Mouse (Mus musculus): ENCODE measurements around the gene Ugcg. TPM values are rescaled to one million over a fixed set of nuclear protein-coding genes. Genes with fewer than 3 reads are reported as not detected.

The Ugcg gene
- 48.4 and 59.1 TPM in 2 replicates for polyA plus RNA-seq (2012; ENCODE audit: low replicate concordance)

DNA sequence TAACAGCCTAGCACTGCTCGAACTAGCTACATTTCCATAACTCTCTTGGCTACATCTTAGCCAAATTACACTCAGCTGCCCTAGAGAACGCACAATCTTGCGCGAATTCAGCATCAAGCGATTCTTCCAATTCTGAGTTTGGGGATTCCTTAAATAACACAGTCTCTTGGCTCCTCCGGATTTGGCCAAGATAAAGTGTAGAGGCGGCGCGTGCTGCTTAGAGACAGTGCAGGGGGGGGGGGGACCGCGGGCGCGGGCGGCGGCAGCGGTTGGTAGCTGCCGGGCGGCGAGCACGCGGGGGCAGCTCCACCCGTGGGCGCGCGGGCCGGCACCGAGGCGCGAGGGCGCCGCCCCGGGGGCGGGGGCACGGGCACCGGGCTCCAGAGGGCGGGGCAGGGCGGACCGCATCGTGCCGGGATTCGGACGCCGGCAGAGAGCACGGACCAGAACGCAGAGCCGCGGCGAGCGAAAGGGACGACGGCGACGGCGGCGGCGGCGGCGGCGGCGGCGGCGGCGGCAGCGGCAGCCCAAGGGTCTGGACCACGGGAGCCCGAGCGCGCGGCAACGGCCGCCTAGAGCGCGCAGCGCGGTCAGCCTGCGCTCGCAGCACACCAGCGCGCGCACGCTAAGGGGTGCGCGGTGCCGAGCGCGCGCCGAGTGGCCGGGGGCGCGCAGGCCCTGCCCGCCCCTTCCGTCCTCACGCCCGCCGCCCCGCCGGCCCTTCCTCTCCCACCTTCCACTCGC lies at the start of gene Ugcg:
TSS of gene Ugcg (plus strand) at position 456 of the 744 bp plus-strand sequence.

Other genes with a start within 250 kb of the Ugcg start
- gene Zkscan16, start 245.6 kb upstream of the Ugcg start, polyA plus RNA-seq (2012; ENCODE audit: low replicate concordance), result not detected in 2 replicates
- 0.11 and 0.28 TPM in 2 replicates for gene Ptgr1, start 202.1 kb upstream of the Ugcg start, polyA plus RNA-seq (2012; ENCODE audit: low replicate concordance)
- gene Dnajc25, start 194.2 kb upstream of the Ugcg start, polyA plus RNA-seq (2012; ENCODE audit: low replicate concordance), result 3.0 and 4.6 TPM in 2 replicates
- gene Gm20503, start 186.0 kb upstream of the Ugcg start, polyA plus RNA-seq (2012; ENCODE audit: low replicate concordance), result not detected in 2 replicates
- 38.5 and 79.7 TPM in 2 replicates for gene Gng10, start 154.2 kb upstream of the Ugcg start, polyA plus RNA-seq (2012; ENCODE audit: low replicate concordance)
- gene AI481877, start 50.3 kb upstream of the Ugcg start, polyA plus RNA-seq (2012; ENCODE audit: low replicate concordance), result not detected in 2 replicates
- gene Susd1, start 249.4 kb downstream of the Ugcg start, polyA plus RNA-seq (2012; ENCODE audit: low replicate concordance), result 3.2 and 4.0 TPM in 2 replicates